Mouse (Mus musculus) megakaryocyte, embryonic 14.5 days (primary cell): ENCODE measurements at regions not wholly inside any gene's neighbourhood (a gene's known extent, or its start where the extent isn't known, plus 50 kb on each side); places are given as distances from the start of the nearest gene placed in this dataset.

Source experiments
- H3K27me3 ChIP-seq: replicated peaks from 2 replicates; pipeline ENCODE3; 2012; ENCODE audit warnings: inconsistent platforms
- H3K36me3 ChIP-seq: replicated peaks from 2 replicates; pipeline ENCODE3; 2012; ENCODE audit warnings: low read length, inconsistent platforms, mixed read lengths
- H3K4me1 ChIP-seq: 2 replicates; pipeline ENCODE4 v1.6.1; 2012; ENCODE audit warnings: inconsistent platforms
- H3K4me3 ChIP-seq: replicated peaks from 2 replicates; pipeline ENCODE3; 2012; ENCODE audit warnings: moderate library complexity, mild to moderate bottlenecking, inconsistent platforms
- H3K9me3 ChIP-seq: 2 replicates; pipeline ENCODE4 v1.6.1; 2012; ENCODE audit warnings: inconsistent platforms
- FLI1 ChIP-seq: IDR thresholded peaks from 2 replicates; pipeline ENCODE4 v1.6.1; 2012; ENCODE audit warnings: low read length, inconsistent platforms, mixed read lengths
- GATA1 ChIP-seq: IDR thresholded peaks from 3 replicates; pipeline ENCODE4 v1.6.1; 2012; ENCODE audit warnings: mixed read lengths, low read length, inconsistent platforms, borderline replicate concordance

DNA sequence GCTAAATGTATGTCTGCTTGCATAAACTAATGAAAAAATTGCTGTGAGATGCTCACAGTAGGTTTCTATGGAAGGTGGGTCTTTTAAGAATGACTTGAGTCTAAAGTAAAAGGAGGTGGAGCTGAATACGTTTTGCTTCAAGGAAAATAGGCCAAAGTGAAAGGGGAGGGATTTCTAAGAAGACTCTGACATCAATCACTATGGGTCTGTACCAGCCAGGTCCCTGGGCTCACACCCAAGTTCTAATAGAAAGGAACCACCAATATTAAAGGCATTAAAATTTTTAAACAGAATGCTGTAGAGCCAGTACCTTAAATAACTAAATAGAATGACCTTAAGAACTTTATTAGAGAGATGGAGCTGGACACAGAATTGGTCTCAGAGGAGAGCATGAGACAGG, 190.1 kb downstream of the Nuf2 start:
- Histone ChIP-seq H3K4me1 (no peaks in the 10 kb centered on the region), H3K36me3 (no peaks in the 10 kb centered on the region), H3K27me3 (no peaks in the 10 kb centered on the region), H3K9me3 (no peaks in the 10 kb centered on the region), H3K4me3 (no peak overlapping the region)
- TF ChIP-seq FLI1 (no peak), GATA1 (no peak)

DNA sequence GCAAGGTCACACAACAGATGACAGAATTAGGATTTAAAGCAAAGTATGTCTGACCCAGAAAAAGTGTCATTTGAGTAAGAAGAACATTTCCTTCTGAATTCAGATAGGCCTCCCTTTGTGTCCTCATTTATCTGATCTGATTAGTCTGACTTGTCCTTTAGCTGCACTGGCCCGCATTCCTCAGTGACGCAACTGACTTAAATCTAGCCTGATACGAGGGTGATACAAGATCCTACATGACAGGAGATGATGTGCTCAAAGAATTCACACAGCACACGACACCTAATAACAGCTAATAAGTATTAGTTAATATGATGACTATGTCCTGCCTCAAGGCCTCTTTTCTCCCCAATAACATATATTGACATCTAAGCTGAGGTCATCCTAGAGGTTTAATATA, 192.8 kb downstream of the Nuf2 start:
- no peaks in the 10 kb centered on the region for H3K36me3 ChIP-seq
- H3K4me3 ChIP-seq = no peak overlapping the region
- TF ChIP-seq GATA1 = no peak
- no peak for TF ChIP-seq FLI1
- no peaks in the 10 kb centered on the region for H3K4me1 ChIP-seq
- no peaks in the 10 kb centered on the region for H3K27me3 ChIP-seq
- no peaks in the 10 kb centered on the region for H3K9me3 ChIP-seq

DNA sequence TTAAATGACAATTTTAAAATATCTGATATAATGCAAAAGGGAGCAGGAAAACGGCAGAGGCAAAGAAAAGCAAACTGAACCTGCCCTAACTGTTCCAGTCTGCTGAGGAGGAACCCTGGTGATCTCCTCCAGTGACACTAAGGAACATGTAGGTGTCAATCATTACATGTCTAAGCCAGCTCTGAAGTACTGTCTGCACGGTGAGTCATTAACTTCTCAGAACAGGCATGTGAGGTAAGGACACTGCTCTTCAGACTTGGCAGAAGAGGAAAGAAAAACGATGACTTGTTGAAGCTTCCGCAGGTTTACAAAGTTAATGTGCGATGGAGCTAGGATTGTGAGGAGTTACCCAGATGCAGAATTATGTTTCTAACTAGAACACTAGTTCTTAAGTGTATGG, 199.1 kb downstream of the Nuf2 start:
- TF ChIP-seq GATA1 (no peak), FLI1 (no peak)
- no peak overlapping the region for H3K4me3 ChIP-seq
- H3K27me3 ChIP-seq = no peaks in the 10 kb centered on the region

DNA sequence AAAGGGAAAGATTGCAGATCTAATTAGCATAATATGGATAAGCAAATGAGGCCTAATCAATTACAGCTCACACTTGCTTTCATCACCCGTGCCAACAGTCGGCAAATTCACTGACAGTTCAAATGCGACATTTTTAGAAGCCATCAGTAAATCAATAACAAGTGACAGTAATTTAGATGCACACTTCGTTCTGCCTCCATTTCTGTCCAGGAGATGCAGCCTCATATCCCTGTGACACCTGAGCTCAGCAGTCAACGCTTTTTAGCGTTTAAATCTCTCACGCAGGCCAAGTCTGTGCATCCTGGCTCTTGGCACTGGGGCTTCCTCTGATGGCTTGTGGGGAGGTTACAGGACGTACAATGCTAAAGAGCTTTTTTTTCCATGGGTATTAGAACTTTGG, 218.0 kb downstream of the Nuf2 start:
- no peaks in the 10 kb centered on the region for H3K27me3 ChIP-seq
- H3K36me3 ChIP-seq = no peaks in the 10 kb centered on the region
- peaks cover 3% of the 10 kb centered on the region; the same call in 1 of the 2 replicates for H3K9me3 ChIP-seq
- no peak overlapping the region for H3K4me3 ChIP-seq
- TF ChIP-seq FLI1 (no peak), GATA1 (no peak)
- H3K4me1 ChIP-seq = no peaks in the 10 kb centered on the region

More for the DNA sequence above, 199.1 kb downstream of the Nuf2 start:
- H3K36me3 ChIP-seq = no peaks in the 10 kb centered on the region
- no peaks in the 10 kb centered on the region for H3K4me1 ChIP-seq
- no peaks in the 10 kb centered on the region for H3K9me3 ChIP-seq

DNA sequence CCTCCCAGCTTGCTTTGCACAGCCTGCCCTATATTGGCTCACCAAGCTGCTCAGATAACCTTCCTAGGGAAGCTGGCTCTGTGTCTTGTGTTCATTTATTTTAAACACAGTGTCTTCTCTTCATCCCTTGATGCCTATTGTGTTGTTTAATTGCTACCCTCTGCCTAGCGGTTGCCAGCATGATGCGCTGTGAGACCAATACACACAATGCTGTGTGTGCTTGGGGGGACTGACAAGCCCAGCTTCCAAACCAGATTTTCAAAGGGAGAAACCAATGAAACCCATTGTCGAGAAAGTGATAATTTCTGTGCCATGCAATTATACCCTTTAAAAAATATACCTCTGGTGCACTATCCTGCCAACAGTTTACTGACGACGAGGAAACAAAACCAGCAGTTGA, 247.8 kb downstream of the Nuf2 start:
- Histone ChIP-seq H3K36me3 (no peaks in the 10 kb centered on the region), H3K4me1 (no peaks in the 10 kb centered on the region)
- TF ChIP-seq GATA1 (no peak), FLI1 (no peak)

GRCm38 (mm10) chr1:169270750-169271149, 260.5 kb downstream of the Nuf2 start:
- no peak for TF ChIP-seq FLI1
- TF ChIP-seq GATA1 = no peak

More for the DNA sequence above, 247.8 kb downstream of the Nuf2 start:
- Histone ChIP-seq H3K4me3 (no peak overlapping the region), H3K27me3 (no peaks in the 10 kb centered on the region), H3K9me3 (peaks cover 21% of the 10 kb centered on the region)

GRCm38 (mm10) chr1:169263984-169264660, 267.1 kb downstream of the Nuf2 start:
- Histone ChIP-seq H3K27me3 (no peaks in the 10 kb centered on the region), H3K4me1 (no peaks in the 10 kb centered on the region), H3K4me3 (no peak overlapping the region), H3K9me3 (no peaks in the 10 kb centered on the region), H3K36me3 (no peaks in the 10 kb centered on the region)
- TF ChIP-seq FLI1 = no peak
- no peak for TF ChIP-seq GATA1

More at GRCm38 (mm10) chr1:169270750-169271149, 260.5 kb downstream of the Nuf2 start:
- Histone ChIP-seq H3K36me3 (no peaks in the 10 kb centered on the region), H3K9me3 (no peaks in the 10 kb centered on the region; the same call in 1 of the 2 replicates), H3K27me3 (no peaks in the 10 kb centered on the region), H3K4me1 (no peaks in the 10 kb centered on the region), H3K4me3 (no peak overlapping the region)

- TF ChIP-seq FLI1 (no peak), GATA1 (no peak)
- Histone ChIP-seq H3K9me3 (0 out of 2 replicates have a peak, but pooled peaks cover 3% of the 10 kb centered on the region), H3K27me3 (no peaks in the 10 kb centered on the region), H3K36me3 (no peaks in the 10 kb centered on the region), H3K4me3 (no peak overlapping the region), H3K4me1 (no peaks in the 10 kb centered on the region)
Observed at GRCm38 (mm10) chr1:169254250-169254937, 276.9 kb downstream of the Nuf2 start.

- Histone ChIP-seq H3K4me1 (no peaks in the 10 kb centered on the region), H3K4me3 (no peak overlapping the region), H3K27me3 (no peaks in the 10 kb centered on the region), H3K9me3 (0 out of 2 replicates have a peak, but pooled peaks cover 4% of the 10 kb centered on the region), H3K36me3 (no peaks in the 10 kb centered on the region)
- TF ChIP-seq FLI1 (no peak), GATA1 (no peak)
Observed at GRCm38 (mm10) chr1:169252189-169252588, 279.1 kb downstream of the Nuf2 start.

DNA sequence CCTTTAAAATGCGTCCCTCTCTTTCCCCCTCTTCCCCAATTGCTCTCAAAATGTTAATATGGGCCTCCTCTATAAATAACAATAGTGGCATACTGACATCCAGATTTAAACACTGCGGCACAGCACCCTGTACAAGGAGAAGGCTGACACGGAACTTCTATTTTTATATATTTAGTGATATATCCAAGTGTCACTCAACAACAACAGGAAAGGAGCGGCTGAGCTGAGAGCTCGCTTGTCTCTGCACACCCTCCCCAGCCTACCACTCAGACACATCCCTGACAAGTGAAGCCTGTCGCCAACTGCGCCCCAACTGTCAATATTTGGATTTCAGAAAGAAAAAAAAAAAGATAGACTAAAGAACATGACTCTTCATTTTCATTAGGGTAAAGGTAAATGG, 282.2 kb downstream of the Nuf2 start:
- Histone ChIP-seq H3K9me3 (0 out of 2 replicates have a peak, but pooled peaks cover 2% of the 10 kb centered on the region), H3K4me1 (no peaks in the 10 kb centered on the region), H3K36me3 (no peaks in the 10 kb centered on the region), H3K27me3 (no peaks in the 10 kb centered on the region), H3K4me3 (no peak overlapping the region)
- no peak for TF ChIP-seq FLI1
- TF ChIP-seq GATA1 = no peak
